Mouse (Mus musculus) retina, embryonic 14.5 days (tissue): ENCODE results near the gene Zwilch.
A peak's percentile ranks its signal among the peaks of the same experiment; 100 is the strongest.
"Not testable (repeated sequence)": the region's sequence is repeated elsewhere in the genome, so short reads cannot be mapped to it uniquely, and the experiment has no call there.

Source experiments
- DNase-seq: peaks from one replicate; pipeline ENCODE4 v3.0.0-alpha.2; 2015; ENCODE audit warnings: low spot score

Zwilch gene

DNA sequence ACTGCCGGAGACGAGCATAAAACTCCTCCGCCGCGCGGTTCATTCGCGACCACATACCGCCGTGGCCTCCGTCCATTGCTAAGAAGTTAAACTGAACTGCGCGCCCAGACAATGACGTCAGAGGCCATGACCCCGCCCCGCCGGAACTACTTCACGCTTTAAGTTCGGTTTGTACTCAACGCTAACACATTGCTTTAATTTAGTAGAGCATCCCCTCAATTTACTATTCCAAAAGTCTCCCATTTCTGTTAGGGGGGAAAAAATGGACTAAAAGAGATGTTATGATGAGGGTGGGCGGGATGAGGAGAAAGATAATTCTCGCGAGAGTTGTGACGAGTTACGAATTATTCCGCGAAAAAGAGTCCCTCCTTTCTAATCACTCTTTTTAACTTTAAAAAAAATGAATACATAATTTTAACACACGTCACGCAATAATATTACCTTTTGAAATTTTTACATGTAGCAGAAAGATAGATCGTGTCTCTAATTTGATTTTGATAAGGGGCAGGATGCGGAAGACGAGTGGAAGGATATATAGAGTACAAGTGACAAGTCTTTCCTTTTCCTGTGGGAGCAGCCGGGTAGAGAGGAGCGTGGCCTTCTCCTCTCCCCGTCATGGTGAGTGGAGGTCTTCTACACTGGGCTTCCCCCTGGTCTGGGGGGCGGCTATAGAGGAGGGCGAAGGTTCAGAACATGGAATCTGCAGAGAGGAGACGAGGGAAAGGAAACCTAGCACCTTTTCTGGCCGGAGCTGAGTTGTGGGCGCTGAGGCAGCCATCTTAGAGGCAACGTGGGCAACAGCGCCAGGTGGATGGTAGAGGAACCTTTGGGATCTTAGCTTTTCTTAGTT lies at the start of gene Zwilch, which contains the start of gene Rpl4:
TSS of gene Zwilch (minus strand) at position 289 of the 850 bp plus-strand sequence.
TSS of gene Rpl4 (plus strand) at position 560 of the 850 bp plus-strand sequence.
- DNase-seq: peak; percentile 93

DNA sequence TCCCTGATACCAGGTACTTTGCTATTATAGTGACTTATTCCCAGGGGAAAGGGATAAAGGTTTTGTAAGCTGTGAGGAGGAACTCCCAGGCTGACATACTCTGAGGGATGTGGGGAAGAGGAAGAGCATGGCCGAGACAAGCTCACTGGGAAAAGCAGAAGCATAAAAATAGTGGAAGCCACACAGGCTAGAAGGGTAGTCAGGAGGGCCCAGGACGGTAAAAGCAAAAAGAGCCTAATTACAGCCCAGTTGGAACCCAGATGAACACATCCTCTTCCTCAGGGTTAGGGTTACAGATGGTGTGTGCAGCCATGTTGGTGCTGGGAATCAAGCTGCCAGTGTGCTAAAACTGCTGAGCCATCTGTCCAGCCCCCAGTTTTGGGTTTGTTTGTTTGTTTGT lies 49.2 kb upstream of the Zwilch start:
- DNase-seq: no peak

DNA sequence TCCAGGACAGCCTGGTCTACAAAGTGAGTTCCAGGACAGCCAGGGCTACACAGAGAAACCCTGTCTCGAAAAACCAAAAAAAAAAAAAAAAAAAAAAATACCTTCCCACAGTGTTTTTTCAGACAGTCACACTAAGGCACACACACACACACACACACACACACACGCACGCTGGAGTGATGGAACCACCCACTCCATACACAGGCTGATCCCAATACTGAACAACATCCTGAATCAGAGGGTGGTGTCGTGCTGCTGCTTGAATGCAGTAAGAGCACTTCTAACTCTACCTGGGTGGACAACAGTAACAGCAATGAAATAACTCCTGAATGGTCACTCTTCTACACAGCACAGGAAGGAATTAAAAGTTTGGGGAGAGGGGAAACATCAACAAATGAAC lies 48.6 kb upstream of the Zwilch start:
- no peak for DNase-seq

DNA sequence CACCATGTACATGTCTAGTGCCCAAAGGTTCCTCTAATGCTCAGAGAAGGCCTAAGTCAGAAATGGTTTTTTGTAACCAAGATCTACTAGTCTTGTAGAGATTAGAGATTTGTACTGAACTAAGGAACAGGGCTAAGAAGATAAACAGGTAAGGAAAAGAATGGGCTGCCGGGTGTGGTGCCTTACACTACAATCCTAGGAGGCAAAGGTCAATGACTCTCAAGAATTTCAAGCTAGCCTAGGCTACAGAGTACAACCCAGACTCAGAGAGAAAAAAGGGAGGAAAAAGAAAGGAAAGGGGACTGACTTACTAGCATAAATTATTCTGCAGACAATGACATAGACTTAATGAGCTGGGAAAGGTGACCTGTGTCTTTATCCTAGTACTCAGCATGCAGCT lies 47.7 kb upstream of the Zwilch start:
- no peak for DNase-seq

DNA sequence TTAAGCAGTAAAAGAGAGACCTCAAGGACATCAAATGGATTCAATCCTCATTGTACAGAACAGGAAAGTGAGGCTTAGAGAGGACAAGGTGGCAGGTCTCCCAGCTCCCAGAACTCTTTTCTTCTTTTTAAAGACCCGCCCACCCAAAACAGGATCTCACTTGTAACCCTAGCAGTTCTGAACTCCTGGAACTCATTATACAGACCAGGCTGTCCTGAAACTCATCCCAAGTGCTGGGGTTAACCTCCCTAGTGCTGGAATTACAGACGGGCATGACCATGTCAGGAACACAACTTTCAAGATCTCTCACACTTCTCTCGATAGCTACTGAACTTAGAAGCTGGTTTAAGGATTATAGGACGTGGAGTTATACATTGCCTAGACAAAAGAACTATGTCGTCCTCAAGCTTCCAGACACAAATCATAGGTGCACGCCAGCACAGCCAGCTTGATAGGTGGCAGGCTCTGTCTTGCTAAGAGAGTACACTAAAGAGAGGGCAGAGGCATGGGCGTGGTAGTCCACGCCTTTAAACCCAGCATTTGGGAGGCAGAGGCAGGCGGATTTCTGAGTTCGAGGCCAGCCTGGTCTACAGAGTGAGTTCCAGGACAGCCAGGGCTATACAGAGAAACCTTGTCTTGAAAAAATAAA lies 47.0 kb upstream of the Zwilch start:
- DNase-seq: no peak

DNA sequence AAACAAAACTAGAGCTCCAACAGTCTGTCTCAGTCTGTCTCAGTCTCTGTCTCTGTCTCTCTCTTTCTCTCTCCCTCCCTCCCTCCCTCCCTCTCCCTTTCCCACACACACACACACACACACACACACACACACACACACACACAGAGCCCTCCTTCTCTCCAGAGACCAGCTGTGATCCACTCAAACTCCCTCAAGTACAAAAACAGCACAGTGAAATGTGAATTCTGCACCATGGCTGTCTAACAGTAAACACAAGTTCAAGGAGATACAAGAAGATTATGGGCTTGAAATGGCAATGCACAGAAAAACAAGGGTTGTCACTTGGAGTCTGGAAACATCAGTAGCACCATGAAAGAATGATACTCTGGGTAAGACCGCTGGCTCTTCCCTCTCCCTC lies 46.4 kb upstream of the Zwilch start:
- DNase-seq: no peak

DNA sequence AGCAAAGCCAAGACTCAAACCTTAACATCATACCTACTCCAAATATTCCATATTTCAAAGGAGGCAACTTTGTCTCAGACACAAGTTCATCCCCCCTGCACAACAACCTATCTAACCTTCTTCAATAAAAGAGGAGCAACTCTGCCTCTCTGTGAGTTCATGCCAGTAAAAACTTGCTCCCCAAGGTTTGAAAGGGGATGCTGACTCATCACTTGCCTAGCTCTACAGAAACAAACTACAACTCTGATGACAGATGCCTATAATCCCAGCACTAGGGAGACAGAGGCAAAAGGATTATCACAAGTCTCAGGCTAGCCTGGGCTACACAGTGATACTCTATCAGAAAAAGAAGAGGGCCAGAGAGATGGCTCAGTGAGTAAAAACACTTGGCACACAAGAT lies 45.0 kb upstream of the Zwilch start:
- no peak for DNase-seq

DNA sequence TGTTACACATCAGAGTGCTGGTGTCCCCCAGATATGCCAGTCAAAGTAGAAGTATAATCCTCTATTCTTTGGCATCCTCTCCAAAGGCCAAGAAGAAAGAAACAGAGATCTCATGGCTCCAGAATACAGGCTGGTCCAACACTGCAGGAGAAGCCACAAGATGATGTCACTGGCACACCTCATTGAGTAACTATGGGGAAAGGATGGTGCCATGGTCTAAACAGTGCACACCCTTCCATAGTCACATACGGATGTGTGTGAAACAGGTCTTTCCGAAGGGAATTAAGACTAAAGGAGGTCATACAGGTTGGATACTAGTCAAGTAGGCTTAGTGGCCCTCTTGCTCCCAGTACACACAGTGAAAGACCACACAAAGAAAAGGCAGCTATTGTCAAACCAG lies 43.7 kb upstream of the Zwilch start:
- no peak for DNase-seq

DNA sequence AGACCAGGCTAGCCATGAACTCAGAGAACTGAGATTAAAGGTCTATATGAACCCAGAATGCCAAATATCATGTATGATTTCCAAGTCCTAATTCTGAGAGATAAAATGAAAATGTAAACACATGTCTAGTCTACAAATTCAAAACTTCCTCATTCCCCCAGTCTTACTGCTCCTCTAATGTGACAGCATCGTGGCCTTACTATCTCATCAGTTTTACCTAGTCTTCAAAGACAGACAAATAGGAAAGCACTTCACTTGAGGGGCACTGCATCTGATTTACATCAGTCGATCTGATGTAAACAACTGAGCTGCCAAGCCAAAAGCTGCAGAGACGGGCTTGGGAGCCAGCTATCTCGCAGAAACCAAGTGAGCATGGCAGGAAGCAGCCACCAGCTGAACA lies 43.2 kb upstream of the Zwilch start:
- DNase-seq: no peak

DNA sequence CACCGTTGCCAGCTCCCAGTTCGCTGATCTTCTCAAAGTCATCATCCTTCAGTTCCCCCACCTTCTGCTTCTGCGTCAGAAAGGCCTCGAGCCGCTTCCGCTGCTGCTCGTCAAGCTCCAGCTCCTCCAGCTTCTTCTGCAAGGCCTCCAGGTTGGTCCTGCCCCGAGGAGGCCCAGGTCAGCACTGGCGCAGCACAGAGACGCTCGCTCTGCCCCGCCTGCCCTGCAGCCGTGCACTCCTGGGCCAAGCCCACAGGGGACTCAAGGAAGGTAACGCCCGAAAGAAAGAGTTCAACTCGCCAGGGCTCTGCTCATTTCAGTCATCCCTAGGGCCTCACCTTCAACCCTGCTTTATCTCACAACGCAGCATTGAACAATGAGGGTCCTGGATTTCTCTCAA lies 41.5 kb upstream of the Zwilch start:
- no peak for DNase-seq

DNA sequence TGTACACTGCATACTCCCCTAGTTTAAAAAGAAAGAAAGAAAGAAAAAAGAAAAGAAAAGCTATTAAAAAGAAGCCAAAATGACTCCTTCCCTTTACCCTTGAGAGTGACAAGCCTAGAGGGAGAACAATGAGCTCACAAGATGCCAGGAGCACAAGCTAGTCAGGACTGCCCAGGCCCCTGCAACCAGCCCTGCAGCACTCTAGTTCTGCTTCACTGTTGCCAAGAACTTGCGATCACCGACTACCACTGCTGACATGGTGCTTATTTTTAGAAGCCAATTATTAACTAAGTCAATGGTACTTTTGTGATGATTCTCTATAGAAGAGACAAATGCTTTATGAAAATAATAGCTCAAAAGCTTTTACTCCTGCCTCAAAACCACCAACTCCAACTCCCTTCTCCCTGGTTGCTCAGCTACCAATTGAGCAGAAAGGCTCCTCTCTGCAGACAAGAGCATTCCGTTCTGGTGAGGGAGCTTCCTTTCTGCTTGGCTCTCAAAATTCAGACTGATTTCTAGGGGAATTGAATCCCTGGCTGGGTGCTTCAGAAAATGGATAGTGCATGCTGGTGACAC lies 34.7 kb upstream of the Zwilch start:
- DNase-seq: no peak

DNA sequence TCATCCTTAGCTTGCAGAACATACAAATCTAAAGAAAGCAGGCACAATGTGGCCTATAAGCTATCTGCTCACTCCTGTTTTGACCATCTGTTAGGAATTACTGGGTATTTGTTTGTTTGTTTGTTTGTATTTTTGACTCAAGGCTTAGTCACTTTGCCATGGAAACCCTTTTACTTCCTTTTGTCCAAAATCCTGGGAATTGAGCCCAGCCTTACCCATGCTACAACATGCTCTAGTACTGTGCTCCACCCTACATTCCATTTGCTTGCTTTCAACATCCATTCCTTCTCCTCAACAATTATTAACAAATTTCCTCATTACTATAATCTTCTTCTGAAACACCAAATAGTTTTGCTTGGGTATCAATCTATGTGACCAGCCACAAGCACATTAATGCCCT lies 30.0 kb upstream of the Zwilch start:
- no peak for DNase-seq

DNA sequence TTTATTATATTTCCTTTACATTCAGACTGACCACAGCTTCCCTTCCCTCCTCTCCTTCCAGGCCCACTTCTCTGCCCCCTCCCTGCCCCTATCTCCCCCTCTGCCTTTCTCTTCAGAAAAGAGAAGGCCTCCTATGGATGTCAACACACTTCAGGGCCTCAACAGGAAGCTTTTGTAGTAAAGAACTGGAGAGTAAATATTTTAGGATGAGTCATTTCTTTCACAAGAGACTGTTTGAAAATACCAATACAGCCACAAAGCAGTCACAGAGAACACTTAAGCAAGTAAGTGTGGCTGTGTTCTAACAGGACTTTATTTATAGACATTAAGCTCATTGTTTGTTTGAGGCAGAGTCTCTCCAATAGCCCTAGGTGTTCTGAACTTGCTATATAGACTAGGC lies 29.4 kb upstream of the Zwilch start:
- no peak for DNase-seq

DNA sequence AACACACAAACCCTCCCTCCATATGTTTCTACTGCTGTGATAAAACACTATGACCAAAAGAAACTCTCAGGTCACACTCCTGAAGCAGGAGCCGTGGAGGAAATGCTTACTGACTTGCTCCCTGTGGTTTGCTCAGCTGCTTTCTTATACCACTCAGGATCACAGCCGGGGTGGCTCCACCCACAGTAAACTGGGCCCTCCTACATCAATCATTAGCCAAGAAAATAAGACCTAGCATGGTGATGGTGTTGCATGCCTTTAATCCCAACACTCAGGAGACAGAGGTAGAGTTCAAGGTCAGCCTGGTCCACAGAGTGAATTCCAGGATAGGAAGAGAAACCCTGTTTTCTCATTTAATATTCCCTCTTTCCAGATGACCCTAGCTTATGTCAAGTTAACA lies 27.0 kb upstream of the Zwilch start:
- DNase-seq: no peak

DNA sequence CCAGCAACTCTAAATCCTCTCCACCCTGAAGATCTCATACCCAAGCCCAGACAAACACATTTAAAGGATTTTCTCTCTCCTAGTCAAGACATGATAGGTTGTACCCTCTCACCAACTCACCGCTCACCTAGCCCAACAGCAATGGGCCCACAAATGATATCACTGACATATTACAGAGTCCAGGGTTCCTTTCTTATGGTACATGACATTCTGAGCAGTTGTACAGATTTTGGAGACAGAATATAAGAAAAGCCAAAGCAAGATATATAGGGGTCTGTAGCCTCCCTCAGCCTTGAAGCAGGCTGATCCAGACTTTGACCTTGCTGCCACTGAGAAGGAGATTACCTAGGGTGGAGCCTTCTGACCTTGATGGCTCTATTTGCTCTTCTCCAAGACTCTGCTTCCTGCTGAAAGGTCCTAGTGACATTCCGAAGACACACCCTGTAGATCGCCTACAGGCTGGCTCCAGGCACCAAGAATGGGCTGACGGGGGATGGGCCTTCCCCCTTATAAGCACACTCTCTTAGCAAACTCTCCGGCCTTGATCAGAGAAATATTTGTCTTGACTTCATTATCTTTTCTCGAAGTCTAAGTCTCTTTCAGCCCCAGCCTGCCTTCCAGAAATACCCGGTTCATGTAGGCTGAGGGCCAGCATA lies 26.0 kb upstream of the Zwilch start:
- not testable (repeated sequence) for DNase-seq

DNA sequence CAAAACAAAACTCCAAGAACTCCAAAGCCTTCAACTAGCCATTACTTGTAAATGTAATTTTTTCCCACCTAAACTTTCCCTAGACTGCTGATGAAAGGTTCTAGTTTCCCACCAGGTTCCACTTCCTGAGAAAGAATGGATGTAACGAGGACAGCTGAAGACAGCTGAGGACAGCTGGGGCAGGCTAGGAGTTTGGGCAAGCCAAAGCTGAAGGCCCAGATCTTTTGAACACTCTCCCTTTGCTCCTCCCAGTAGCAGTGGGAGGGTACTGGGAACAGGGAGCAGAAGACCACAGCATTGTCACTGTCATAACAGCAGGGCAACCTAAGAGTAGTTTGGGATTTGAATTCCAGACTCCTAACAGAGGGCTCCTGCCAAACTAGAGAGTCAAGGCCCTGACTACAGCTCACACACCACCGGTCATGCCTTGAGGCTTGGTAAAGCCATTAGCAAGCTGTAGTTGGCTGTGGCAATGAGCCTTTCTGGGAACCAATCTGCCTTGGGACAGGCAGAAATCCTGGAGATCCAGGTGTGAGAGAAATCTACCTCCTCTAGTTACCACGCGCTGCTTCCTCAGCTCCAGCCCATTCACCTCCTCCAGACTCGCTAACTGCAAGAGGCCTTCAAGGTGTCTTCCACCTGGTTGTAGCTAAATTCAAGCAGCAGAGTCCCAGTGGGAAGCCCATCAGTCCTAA lies 25.3 kb upstream of the Zwilch start:
- no peak for DNase-seq

DNA sequence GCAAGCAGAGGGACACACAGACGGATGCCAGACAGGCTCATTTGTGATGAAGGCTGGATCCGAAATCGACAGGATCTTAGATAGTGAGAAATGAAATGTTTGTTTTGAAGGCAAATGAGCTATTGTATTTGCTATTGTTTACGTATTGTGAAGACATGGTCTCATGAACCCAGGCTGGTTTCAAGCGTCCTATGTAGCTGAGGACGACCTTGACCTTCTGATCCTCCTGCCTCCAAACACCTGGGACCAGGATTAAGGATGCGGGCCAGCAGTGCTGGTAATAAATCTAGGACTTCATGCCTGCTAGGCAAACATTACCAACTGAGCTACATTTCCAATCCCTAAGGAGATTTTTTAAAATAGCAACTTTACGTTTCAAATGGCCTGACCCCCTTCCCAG lies 24.6 kb upstream of the Zwilch start:
- DNase-seq: no peak

DNA sequence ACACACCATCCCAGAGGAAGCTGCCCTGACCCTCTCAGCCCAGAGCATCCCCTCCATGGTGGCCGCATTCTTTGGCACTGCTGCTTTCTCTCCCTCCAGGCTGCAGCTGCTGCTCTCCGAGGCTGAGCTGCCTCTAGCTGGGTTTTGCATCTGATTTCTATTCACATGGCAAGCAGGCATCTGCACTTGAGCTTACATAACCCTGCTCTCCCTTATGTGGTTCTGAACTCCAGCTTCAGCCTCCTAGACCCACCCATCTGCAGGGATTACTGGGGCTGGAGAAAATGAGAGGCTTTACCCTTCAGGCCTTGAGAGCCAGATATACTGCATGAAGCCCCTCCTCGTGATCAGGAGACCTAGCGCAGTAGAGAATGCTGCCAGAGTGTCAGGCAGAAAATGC lies 22.6 kb upstream of the Zwilch start:
- DNase-seq: no peak

DNA sequence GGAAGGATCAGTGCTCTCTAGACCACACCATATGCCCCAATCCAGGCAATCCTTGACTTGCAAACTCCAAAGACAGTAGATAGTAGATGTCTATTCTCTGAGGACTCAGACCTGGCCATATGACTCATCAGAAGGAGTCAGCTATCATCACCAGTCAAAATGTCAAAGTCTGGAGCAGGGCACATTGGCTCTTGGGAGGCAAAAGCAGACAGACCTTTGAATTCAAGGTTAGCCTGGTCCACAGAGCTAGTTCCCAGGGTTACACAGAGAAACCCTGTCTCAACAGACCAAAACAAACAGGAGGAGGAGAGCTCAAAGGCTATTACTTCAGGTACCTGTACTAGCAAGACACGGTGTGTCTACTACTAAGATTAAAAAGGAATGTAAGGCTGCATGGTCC lies 21.0 kb upstream of the Zwilch start:
- DNase-seq: no peak

DNA sequence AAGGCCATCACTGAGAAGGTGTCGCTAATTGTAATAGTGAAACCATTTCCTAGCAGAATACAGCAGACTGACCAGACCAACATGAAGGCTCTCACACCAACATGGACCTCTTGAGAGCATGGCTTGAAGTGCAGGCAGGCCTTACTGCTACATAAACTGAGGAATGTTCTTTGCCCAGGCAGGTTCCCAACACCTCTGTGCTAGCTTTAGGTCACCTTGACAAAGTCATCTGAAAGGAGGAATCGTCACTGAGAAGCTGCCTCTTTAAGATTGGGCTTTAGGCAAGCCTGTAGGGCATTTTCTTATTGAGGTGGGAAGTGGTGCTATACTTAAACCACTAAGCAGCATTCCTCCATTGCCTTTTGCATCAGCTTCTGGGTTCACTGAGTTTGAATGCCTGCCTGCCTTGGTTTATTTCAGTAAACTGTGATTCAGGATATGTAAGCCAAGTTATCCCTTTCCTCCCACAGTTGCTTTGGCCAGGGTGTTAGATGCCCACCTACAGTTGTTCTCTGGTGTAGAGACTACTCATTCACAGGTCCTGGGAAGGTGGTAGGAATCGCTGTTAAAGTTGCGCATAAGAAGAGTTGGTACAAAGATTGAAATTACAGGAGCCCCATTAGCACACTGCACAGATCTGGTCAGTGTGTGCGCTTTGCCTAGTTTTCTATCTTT lies 11.4 kb upstream of the Zwilch start:
- no peak for DNase-seq

DNA sequence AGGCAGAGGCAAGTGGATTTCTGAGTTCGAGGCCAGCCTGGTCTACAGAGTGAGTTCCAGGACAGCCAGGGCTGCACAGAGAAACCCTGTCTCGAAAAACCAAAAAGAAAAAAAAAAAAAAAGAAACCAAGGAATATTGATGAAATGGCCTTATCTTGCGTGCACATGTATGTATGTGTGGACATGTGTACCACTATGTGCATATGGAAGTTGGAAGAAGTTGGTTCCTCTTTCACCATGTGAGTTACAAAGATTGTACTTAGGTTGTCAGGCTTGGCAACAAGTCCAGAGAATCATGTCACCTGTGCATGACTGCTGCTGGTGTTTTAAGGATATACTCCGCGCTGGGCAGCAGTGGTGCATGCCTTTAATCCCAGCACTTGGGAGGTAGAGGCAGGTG lies 10.4 kb upstream of the Zwilch start:
- DNase-seq: not testable (repeated sequence)
